Mouse (Mus musculus): ENCODE results near the gene Fxr2. TPM values are rescaled to one million over a fixed set of nuclear protein-coding genes. Genes with fewer than 3 reads are reported as not detected.

Gene Fxr2
- polyA plus RNA-seq (2012; rRNA removed): 13.4 and 29.2 TPM in 2 replicates

DNA sequence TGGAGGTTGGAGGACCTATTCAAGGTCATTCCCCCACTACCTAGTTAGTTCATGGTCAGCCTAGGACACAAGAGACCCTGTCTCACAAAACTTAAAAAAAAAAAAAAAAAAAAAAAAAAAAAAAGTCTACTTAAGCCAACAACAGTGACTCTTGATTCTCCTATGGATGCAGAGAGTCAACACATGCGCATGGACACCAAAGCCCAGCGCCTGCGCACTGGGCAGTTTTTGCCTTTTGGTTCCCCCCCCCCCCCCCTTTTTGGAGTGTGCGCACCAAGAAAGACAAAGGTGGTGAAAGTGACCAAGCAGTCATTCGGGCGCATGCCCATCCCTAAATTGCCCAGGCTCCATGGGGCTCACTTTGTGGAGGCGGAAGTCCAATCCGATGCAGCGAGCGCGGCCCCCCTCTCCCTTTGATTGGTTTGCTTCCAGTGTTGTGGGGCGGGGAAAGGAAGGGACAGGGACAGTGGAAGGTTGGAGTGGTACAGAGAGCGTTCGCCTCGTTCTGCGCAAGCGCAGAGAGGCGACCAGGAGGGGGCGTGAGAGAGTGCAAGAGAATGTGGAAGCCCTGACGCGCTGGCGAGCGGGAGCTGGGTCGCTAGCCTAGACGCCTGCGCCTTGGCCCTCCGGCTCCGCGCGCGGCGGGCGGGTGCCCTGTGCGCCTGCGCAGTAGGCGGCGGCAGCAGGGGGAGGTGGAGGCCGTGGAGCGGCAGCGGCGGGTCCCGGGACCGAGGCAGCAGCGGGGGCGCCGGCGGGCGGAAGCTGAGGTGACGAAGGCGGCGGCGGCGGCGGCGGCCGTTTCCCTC lies at the start of gene Fxr2:
TSS of gene Fxr2 (plus strand) at position 707 of the 806 bp plus-strand sequence.
- peak within 1 kb of the TSS; percentile 41 for H3K27ac ChIP-seq (ENCODE audit: insufficient read depth, low read depth, low read length)
- H3K27me3 ChIP-seq (ENCODE audit: control insufficient read depth, insufficient read depth, low read length): no peaks in the 10 kb centered on the region
- 0% methylated on average over 35 of the region's 56 CpGs for WGBS
- TF ChIP-seq CTCF (IDR thresholded peaks at IDR 0.05; ENCODE audit: extremely low read depth, insufficient read length, insufficient replicate concordance, low read depth, low read length) (peak; percentile 84), POLR2A (IDR thresholded peaks at IDR 0.05; ENCODE audit: low read depth, low read length) (peak; percentile 55)
- H3K36me3 ChIP-seq (ENCODE audit: control insufficient read depth, insufficient read depth, low read length): no peaks in the 10 kb centered on the region; the same call in 1 of the 2 replicates
- H3K4me3 ChIP-seq (ENCODE audit: low read depth, low read length): peak within 1 kb of the TSS; percentile 86
- H3K4me1 ChIP-seq (ENCODE audit: control insufficient read depth, insufficient read depth, insufficient read length, low read length): no peaks in the 10 kb centered on the region

DNA sequence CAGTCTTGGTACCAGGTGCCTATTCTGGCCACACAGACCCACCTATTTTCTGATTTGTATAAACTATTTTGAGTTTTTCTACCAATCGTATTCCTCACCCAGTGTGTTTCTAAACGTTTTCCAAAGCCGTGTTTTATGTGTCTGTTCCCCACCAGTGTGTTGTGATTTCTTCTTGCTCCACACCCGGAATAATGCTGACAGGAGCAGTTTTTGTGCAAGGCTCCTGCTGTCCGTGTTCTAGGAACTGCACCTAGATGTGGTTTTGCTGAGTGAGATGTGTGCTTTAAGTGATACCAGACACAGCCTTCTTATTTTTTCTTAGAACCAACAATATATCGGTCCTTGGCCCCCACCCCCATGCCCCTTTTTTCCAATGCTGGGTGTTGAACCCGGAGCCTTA lies 48.8 kb upstream of the Fxr2 start:
- 78% methylated on average over 7 of the region's 7 CpGs for WGBS
- Histone ChIP-seq H3K27ac (ENCODE audit: insufficient read depth, low read depth, low read length) (no peak overlapping the region), H3K36me3 (ENCODE audit: control insufficient read depth, insufficient read depth, low read length) (peaks cover 22% of the 10 kb centered on the region), H3K27me3 (ENCODE audit: control insufficient read depth, insufficient read depth, low read length) (no peaks in the 10 kb centered on the region), H3K4me3 (ENCODE audit: low read depth, low read length) (no peak overlapping the region), H3K4me1 (ENCODE audit: control insufficient read depth, insufficient read depth, insufficient read length, low read length) (peaks cover 6% of the 10 kb centered on the region)
- TF ChIP-seq POLR2A (IDR thresholded peaks at IDR 0.05; ENCODE audit: low read depth, low read length): no peak
- TF ChIP-seq CTCF (IDR thresholded peaks at IDR 0.05; ENCODE audit: extremely low read depth, insufficient read length, insufficient replicate concordance, low read depth, low read length): no peak

GRCm38 (mm10) chr11:69584937-69585336 lies 47.9 kb upstream of the Fxr2 start:
- Histone ChIP-seq H3K27me3 (ENCODE audit: control insufficient read depth, insufficient read depth, low read length) (no peaks in the 10 kb centered on the region), H3K4me1 (ENCODE audit: control insufficient read depth, insufficient read depth, insufficient read length, low read length) (peaks cover 6% of the 10 kb centered on the region), H3K27ac (ENCODE audit: insufficient read depth, low read depth, low read length) (no peak overlapping the region), H3K36me3 (ENCODE audit: control insufficient read depth, insufficient read depth, low read length) (peaks cover 31% of the 10 kb centered on the region), H3K4me3 (ENCODE audit: low read depth, low read length) (no peak overlapping the region)
- TF ChIP-seq CTCF (IDR thresholded peaks at IDR 0.05; ENCODE audit: extremely low read depth, insufficient read length, insufficient replicate concordance, low read depth, low read length): no peak
- no peak for TF ChIP-seq POLR2A (IDR thresholded peaks at IDR 0.05; ENCODE audit: low read depth, low read length)
- 89% methylated on average over 13 of the region's 13 CpGs for WGBS

DNA sequence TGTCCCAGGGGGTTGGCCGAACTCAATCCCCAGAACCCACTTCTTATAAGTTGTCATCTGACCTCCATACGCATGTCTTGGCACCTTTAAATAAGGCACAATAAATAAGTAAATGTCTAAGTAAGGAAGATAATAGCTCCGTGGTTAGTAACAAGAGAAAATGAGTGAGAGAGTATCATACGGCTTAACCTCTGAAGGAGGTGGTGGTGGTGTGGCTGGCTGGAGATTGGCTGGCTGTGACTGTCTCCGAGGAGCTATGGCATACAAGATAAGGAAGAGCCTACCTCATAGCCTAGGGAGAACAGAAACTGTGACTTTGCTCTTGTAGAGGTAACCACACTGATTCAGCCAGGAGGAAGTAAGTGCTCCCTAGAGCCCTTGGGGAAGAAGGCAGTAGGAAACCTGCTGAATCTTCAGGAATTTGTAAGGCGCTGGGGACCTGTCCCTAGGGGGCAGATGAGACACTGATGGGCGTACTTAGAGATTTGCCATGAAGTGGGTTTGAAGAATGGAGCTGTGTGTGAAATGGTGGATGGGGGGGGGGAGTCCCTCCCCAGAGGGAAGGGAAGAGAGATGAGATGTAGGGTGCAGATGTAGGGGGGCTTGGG lies 47.0 kb upstream of the Fxr2 start:
- H3K4me3 ChIP-seq (ENCODE audit: low read depth, low read length): no peak overlapping the region
- no peaks in the 10 kb centered on the region for H3K27me3 ChIP-seq (ENCODE audit: control insufficient read depth, insufficient read depth, low read length)
- H3K4me1 ChIP-seq (ENCODE audit: control insufficient read depth, insufficient read depth, insufficient read length, low read length): peaks cover 6% of the 10 kb centered on the region
- no peak overlapping the region for H3K27ac ChIP-seq (ENCODE audit: insufficient read depth, low read depth, low read length)
- H3K36me3 ChIP-seq (ENCODE audit: control insufficient read depth, insufficient read depth, low read length): peaks cover 39% of the 10 kb centered on the region
- WGBS: 62% methylated on average over 7 of the region's 7 CpGs
- no peak for TF ChIP-seq CTCF (IDR thresholded peaks at IDR 0.05; ENCODE audit: extremely low read depth, insufficient read length, insufficient replicate concordance, low read depth, low read length)
- TF ChIP-seq POLR2A (IDR thresholded peaks at IDR 0.05; ENCODE audit: low read depth, low read length): no peak

DNA sequence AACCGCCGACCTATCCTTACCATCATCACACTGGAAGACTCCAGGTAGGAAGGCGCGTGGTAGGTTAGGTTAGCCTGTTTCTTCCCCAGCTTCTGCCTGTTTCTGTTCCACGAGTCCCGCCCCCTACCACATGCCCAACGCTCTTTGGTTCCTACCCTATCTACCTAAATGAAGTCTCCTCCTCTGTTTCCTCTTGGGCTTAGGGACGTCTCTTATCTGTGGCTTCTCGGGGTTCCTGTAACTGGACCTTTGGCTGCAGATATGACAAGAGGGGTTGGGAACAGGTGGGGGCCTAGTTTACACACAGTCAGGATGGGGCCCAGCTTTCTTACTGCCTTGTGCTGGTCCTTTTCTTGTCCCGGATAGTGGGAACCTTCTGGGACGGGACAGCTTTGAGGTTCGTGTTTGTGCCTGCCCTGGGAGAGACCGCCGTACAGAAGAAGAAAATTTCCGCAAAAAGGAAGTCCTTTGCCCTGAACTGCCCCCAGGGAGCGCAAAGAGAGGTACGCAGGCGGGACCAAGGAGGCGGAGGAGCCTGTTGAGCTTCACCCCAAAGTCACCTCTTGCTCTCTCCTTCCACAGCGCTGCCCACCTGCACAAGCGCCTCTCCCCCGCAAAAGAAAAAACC lies 43.5 kb upstream of the Fxr2 start:
- 84% methylated on average over 22 of the region's 22 CpGs for WGBS
- no peak overlapping the region for H3K27ac ChIP-seq (ENCODE audit: insufficient read depth, low read depth, low read length)
- H3K4me3 ChIP-seq (ENCODE audit: low read depth, low read length): no peak overlapping the region
- TF ChIP-seq POLR2A (IDR thresholded peaks at IDR 0.05; ENCODE audit: low read depth, low read length): no peak
- TF ChIP-seq CTCF (IDR thresholded peaks at IDR 0.05; ENCODE audit: extremely low read depth, insufficient read length, insufficient replicate concordance, low read depth, low read length): no peak
- H3K36me3 ChIP-seq (ENCODE audit: control insufficient read depth, insufficient read depth, low read length): peaks cover 46% of the 10 kb centered on the region
- no peaks in the 10 kb centered on the region for H3K27me3 ChIP-seq (ENCODE audit: control insufficient read depth, insufficient read depth, low read length)
- peaks cover 6% of the 10 kb centered on the region for H3K4me1 ChIP-seq (ENCODE audit: control insufficient read depth, insufficient read depth, insufficient read length, low read length)

DNA sequence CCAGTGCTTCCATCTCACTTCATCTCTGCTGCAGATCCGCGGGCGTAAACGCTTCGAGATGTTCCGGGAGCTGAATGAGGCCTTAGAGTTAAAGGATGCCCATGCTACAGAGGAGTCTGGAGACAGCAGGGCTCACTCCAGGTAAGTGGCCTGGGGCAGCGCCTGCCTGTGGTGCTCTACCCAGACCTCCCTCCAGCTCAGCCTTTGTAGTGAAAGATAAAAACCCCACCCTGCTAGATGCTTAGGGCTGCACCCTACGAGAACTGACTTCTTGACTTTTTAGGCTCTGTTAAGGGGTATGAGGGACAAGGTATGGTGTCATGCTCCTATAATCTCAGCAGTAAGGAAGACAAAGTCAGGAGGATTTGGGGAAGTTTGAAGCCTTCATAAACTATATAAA lies 42.2 kb upstream of the Fxr2 start:
- H3K4me1 ChIP-seq (ENCODE audit: control insufficient read depth, insufficient read depth, insufficient read length, low read length): peaks cover 4% of the 10 kb centered on the region; the same call in 1 of the 2 replicates
- no peak overlapping the region for H3K27ac ChIP-seq (ENCODE audit: insufficient read depth, low read depth, low read length)
- H3K36me3 ChIP-seq (ENCODE audit: control insufficient read depth, insufficient read depth, low read length): peaks cover 46% of the 10 kb centered on the region
- no peak for TF ChIP-seq POLR2A (IDR thresholded peaks at IDR 0.05; ENCODE audit: low read depth, low read length)
- no peak for TF ChIP-seq CTCF (IDR thresholded peaks at IDR 0.05; ENCODE audit: extremely low read depth, insufficient read length, insufficient replicate concordance, low read depth, low read length)
- H3K27me3 ChIP-seq (ENCODE audit: control insufficient read depth, insufficient read depth, low read length): no peaks in the 10 kb centered on the region
- WGBS: 94% methylated on average over 8 of the region's 8 CpGs
- no peak overlapping the region for H3K4me3 ChIP-seq (ENCODE audit: low read depth, low read length)

DNA sequence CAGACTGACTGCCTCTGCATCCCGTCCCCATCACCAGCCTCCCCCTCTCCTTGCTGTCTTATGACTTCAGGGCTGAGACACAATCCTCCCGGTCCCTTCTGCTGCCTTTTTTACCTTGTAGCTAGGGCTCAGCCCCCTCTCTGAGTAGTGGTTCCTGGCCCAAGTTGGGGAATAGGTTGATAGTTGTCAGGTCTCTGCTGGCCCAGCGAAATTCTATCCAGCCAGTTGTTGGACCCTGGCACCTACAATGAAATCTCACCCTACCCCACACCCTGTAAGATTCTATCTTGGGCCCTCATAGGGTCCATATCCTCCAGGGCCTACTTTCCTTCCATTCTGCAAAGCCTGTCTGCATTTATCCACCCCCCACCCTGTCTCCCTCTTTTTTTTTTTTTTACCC lies 41.4 kb upstream of the Fxr2 start:
- peaks cover 46% of the 10 kb centered on the region for H3K36me3 ChIP-seq (ENCODE audit: control insufficient read depth, insufficient read depth, low read length)
- no peak overlapping the region for H3K4me3 ChIP-seq (ENCODE audit: low read depth, low read length)
- no peaks in the 10 kb centered on the region for H3K4me1 ChIP-seq (ENCODE audit: control insufficient read depth, insufficient read depth, insufficient read length, low read length)
- no peak overlapping the region for H3K27ac ChIP-seq (ENCODE audit: insufficient read depth, low read depth, low read length)
- WGBS: 87% methylated on average over 3 of the region's 3 CpGs
- TF ChIP-seq CTCF (IDR thresholded peaks at IDR 0.05; ENCODE audit: extremely low read depth, insufficient read length, insufficient replicate concordance, low read depth, low read length): no peak
- TF ChIP-seq POLR2A (IDR thresholded peaks at IDR 0.05; ENCODE audit: low read depth, low read length): no peak
- H3K27me3 ChIP-seq (ENCODE audit: control insufficient read depth, insufficient read depth, low read length): no peaks in the 10 kb centered on the region

Data from small intestine, adult 2 months (tissue).